Mouse (Mus musculus): ENCODE data around the gene Esp8. TPM values are rescaled to one million over a fixed set of nuclear protein-coding genes. Genes with fewer than 3 reads are reported as not detected.

Gene Esp8
- polyA plus RNA-seq, 1 experiment from 2014 or later = not detected

Other genes starting within 250 kb of the Esp8 start
- not detected in 2 replicates for gene Crisp1, start 200.8 kb upstream of the Esp8 start, polyA plus RNA-seq (2014; fragmentation: Nextera tagmentation; extraction: Ambion mirVana)
- gene Esp6, start 41.5 kb downstream of the Esp8 start, polyA plus RNA-seq (2014; fragmentation: Nextera tagmentation; extraction: Ambion mirVana) = not detected in 2 replicates
- not detected in 2 replicates for gene Esp4, start 78.6 kb downstream of the Esp8 start, polyA plus RNA-seq (2014; fragmentation: Nextera tagmentation; extraction: Ambion mirVana)
- gene Esp3, start 112.1 kb downstream of the Esp8 start, polyA plus RNA-seq (2014; fragmentation: Nextera tagmentation; extraction: Ambion mirVana) = not detected in 2 replicates
- not detected in 2 replicates for gene Esp1, start 207.1 kb downstream of the Esp8 start, polyA plus RNA-seq (2014; fragmentation: Nextera tagmentation; extraction: Ambion mirVana)

Data from intestine, embryonic 14.5 days (tissue).